Mouse (Mus musculus) E14TG2a.4 (cell line): ENCODE measurements around the gene Runx3.

Experiments
- CTCF ChIP-seq: conservative IDR thresholded peaks from 2 replicates; pipeline ENCODE4 v1.5.1; 2014; ENCODE audit warnings: low read length
- NANOG ChIP-seq: IDR thresholded peaks from 2 replicates; pipeline ENCODE4 v1.6.1; 2014; ENCODE audit warnings: borderline replicate concordance, low read length, mixed read lengths

GRCm38 (mm10) chr4:135226008-135226667, 105.7 kb downstream of the Runx3 start:
- TF ChIP-seq CTCF (no peak), NANOG (no peak)
